Mouse (Mus musculus): ENCODE data around the gene Acot12. TPM values are rescaled to one million over a fixed set of nuclear protein-coding genes. Genes with fewer than 3 reads are reported as not detected.

Acot12 gene
- total RNA-seq, 2 experiments from 2014 or later: 0.56 to 2.5 TPM

DNA sequence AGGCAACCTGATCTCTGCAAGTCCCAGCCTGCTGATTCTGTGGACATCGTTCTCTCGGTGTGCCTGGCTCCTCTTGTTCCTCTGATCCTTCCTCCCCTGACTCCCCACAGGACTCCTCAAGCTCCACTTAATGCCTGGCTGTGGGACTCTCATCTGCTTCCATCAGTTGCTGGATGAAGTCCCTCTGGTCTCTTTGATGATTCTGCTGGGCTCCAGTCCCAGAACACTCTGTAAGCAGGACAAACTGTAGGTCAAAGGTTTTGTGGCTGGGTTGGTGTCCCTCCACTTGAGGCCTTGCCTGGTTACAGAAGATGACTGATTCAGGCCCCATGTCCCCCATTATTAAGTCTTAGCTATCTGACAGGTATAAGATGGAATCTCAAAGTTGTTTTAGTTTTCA lies 84.8 kb downstream of the Acot12 start:
- DNase-seq: no peak

DNA sequence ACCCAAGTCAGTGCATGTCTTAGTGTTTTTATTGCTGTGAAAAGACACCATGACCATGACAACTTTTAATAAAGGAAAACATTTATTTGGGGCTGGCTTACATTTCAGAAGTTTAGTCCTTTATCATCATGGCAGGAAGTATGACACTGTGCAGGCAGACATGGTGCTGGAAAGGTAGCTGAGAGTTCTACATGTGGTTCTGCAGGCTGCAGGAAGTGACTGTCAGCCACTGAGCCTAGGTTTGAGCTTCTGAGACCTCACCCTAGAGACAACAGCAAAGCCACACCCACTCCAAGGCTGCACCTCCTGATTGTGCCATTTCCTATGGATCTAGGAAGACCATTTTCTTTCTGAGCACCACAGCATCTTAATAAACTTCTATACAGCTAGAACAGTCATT lies 86.6 kb downstream of the Acot12 start:
- DNase-seq: no peak

Small RNA genes lying within 50 kb of the gene (microRNA-seq; reads per million reads assigned to microRNA genes)
- gene Gm27656: not detected

Other genes starting within 250 kb of the Acot12 start
- 10 to 100 TPM; 41.1 to 64.2 TPM for gene Zcchc9, start 66.2 kb downstream of the Acot12 start, total RNA-seq (2021)
- gene Ckmt2, start 135.4 kb downstream of the Acot12 start, total RNA-seq (2021): not detected

Measured in adrenal gland, postnatal 36 days (tissue).